Mouse (Mus musculus) heart, postnatal 36 days (tissue): ENCODE data around the gene 1700017B05Rik. TPM values are rescaled to one million over a fixed set of nuclear protein-coding genes. Genes with fewer than 3 reads are reported as not detected.
"Not testable (repeated sequence)": the region's sequence is repeated elsewhere in the genome, so short reads cannot be mapped to it uniquely, and the experiment has no call there.

Source experiments
- DNase-seq, 2 experiments: peaks; one replicate each; pipeline ENCODE4 v3.0.0; 2021 to 2022
- intact Hi-C: fragments of 180-260 bp; cut with DNase I; formaldehyde crosslinking; loops from one replicate; pipeline ENCODE4 v1.15.1; 2025
- total RNA-seq, 2 experiments: library from RNA; stranded (reverse); gene quantifications; 2 replicates each; pipeline ENCODE4 v1.2.3; 2021

Gene 1700017B05Rik
- total RNA-seq, 2 experiments from 2014 or later: 9.7 to 13.9 TPM

GRCm38 (mm10) chr9:57248030-57248942, 14.1 kb downstream of the 1700017B05Rik start:
- no peak for DNase-seq
- intact Hi-C loops: no loop called here

- no peak for DNase-seq
- intact Hi-C loops: no loop called here
Observed at GRCm38 (mm10) chr9:57247201-57247671, 15.2 kb downstream of the 1700017B05Rik start.

- intact Hi-C loops: no loop called here
- no peak for DNase-seq
Observed at GRCm38 (mm10) chr9:57246482-57246881, 15.9 kb downstream of the 1700017B05Rik start.

GRCm38 (mm10) chr9:57244106-57244685, 18.2 kb downstream of the 1700017B05Rik start:
- intact Hi-C loops: no loop called here
- no peak for DNase-seq

GRCm38 (mm10) chr9:57242916-57243315, 19.5 kb downstream of the 1700017B05Rik start:
- DNase-seq: no peak
- intact Hi-C loops: no loop called here

- no peak for DNase-seq
- intact Hi-C loops: no loop called here
Observed at GRCm38 (mm10) chr9:57241111-57241510, 21.3 kb downstream of the 1700017B05Rik start.

- intact Hi-C loops: no loop called here
- DNase-seq: no peak
Observed at GRCm38 (mm10) chr9:57238220-57238619, 24.2 kb downstream of the 1700017B05Rik start.

GRCm38 (mm10) chr9:57237705-57238104, 24.7 kb downstream of the 1700017B05Rik start:
- intact Hi-C loops: no loop called here
- DNase-seq: no peak

GRCm38 (mm10) chr9:57236256-57236655, 26.2 kb downstream of the 1700017B05Rik start, which contains the start of gene Trcg1:
TSS of gene Trcg1 (plus strand) at chr9:57236556.
- DNase-seq: no peak
- intact Hi-C loops: no loop called here

- intact Hi-C loops: no loop called here
- DNase-seq: no peak
Observed at GRCm38 (mm10) chr9:57233767-57234166, 28.6 kb downstream of the 1700017B05Rik start.

- intact Hi-C loops: no loop called here
- no peak for DNase-seq
Observed at GRCm38 (mm10) chr9:57233142-57233541, 29.3 kb downstream of the 1700017B05Rik start.

GRCm38 (mm10) chr9:57232341-57232940, 30.0 kb downstream of the 1700017B05Rik start:
- no peak for DNase-seq
- intact Hi-C loops: no loop called here

GRCm38 (mm10) chr9:57231536-57232255, 30.7 kb downstream of the 1700017B05Rik start:
- no peak for DNase-seq
- intact Hi-C loops: no loop called here

- intact Hi-C loops: no loop called here
- DNase-seq: no peak
Observed at GRCm38 (mm10) chr9:57230146-57230783, 32.1 kb downstream of the 1700017B05Rik start.

GRCm38 (mm10) chr9:57229726-57230125, 32.7 kb downstream of the 1700017B05Rik start:
- no peak for DNase-seq
- intact Hi-C loops: no loop called here

GRCm38 (mm10) chr9:57228186-57228585, 34.2 kb downstream of the 1700017B05Rik start:
- intact Hi-C loops: no loop called here
- DNase-seq: no peak

GRCm38 (mm10) chr9:57227203-57227602, 35.2 kb downstream of the 1700017B05Rik start:
- no peak for DNase-seq
- intact Hi-C loops: no loop called here

GRCm38 (mm10) chr9:57226628-57227122, 35.7 kb downstream of the 1700017B05Rik start:
- intact Hi-C loops, DNase-seq: not testable (repeated sequence)

- DNase-seq: no peak
- intact Hi-C loops: no loop called here
Observed at GRCm38 (mm10) chr9:57225780-57226627, 36.4 kb downstream of the 1700017B05Rik start.
